Mouse (Mus musculus): ENCODE measurements around the gene Lrp11. TPM values are rescaled to one million over a fixed set of nuclear protein-coding genes. Genes with fewer than 3 reads are reported as not detected.
A peak's percentile ranks its signal among the peaks of the same experiment; 100 is the strongest.

The Lrp11 gene
- total and polyA plus RNA-seq, 2 experiments from 2014 or later: 0.79 to 3.2 TPM

DNA sequence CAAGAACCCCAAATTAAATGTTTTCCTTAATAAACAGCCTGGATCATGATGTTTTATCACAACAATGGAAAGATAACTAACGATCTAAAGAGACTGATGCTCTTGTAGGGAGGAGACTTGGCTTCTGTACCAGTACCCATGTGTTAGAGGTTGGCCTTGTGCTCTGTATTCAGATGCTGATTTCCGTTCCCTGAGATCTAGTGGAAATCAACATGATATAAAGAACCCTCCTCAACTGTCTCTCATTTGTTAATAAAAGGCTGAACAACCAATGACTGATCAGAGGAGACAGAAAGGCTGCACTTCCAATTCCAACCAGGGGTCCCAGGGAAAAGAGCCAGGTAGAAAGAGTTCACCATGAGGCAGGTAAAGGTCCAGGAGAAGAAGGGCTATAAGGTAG is 56.3 kb downstream of the Lrp11 start:
- no peak overlapping the region for H3K27ac ChIP-seq (ENCODE audit: low read depth)
- no peaks in the 10 kb centered on the region for H3K9me3 ChIP-seq (replicated peaks; ENCODE audit: control insufficient read depth, low read length)
- ATAC-seq (ENCODE audit: insufficient read depth, low read depth) (no peak), DNase-seq (ENCODE audit: low spot score) (no peak)
- WGBS: 80% methylated on average over 2 of the region's 2 CpGs
- TF ChIP-seq CTCF (IDR thresholded peaks at IDR 0.05; ENCODE audit: low read depth) (no peak), EP300 (IDR thresholded peaks at IDR 0.05; ENCODE audit: low read depth) (no peak)
- H3K4me3 ChIP-seq (ENCODE audit: low read depth, low read length): no peak overlapping the region
- H3K4me2 ChIP-seq (ENCODE audit: low read depth, low read length): no peak overlapping the region
- H3K4me1 ChIP-seq (ENCODE audit: control insufficient read depth, insufficient read depth): no peaks in the 10 kb centered on the region
- no peak overlapping the region for H3K9ac ChIP-seq (replicated peaks; ENCODE audit: low read depth, low read length)
- H3K36me3 ChIP-seq (replicated peaks; ENCODE audit: control insufficient read depth, insufficient read depth, low read length): peaks cover 62% of the 10 kb centered on the region
- H3K27me3 ChIP-seq (ENCODE audit: control insufficient read depth, insufficient read depth, low read length): no peaks in the 10 kb centered on the region

DNA sequence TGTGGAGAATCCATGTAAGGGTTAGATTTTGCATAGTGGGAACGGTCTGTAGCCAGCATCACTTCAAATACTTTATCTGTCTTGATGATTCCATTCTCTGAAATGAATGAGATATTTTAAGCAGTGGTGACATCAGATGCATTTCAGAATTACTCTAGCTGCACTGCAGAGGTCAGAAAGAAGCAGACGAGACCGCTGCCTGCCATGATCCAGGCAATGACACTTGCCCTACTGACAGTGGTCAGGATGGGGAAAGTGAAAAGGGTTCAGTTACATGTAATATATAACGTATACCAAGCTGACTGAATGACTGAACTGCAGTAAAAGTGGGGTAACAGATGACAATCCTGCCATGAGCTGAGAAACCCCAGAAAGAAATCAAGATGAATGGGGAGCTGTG is 59.5 kb downstream of the Lrp11 start:
- WGBS: 45% methylated on average over 4 of the region's 4 CpGs
- H3K36me3 ChIP-seq (replicated peaks; ENCODE audit: control insufficient read depth, insufficient read depth, low read length): peaks cover 36% of the 10 kb centered on the region
- H3K27ac ChIP-seq (ENCODE audit: low read depth): 0 out of 2 replicates have a peak overlapping the region, but pooled peaks have one; percentile 14
- H3K27me3 ChIP-seq (ENCODE audit: control insufficient read depth, insufficient read depth, low read length): no peaks in the 10 kb centered on the region
- peak; percentile 53; the same call in 1 of the 2 replicates for ATAC-seq (ENCODE audit: insufficient read depth, low read depth)
- DNase-seq (ENCODE audit: low spot score): no peak
- TF ChIP-seq EP300 (IDR thresholded peaks at IDR 0.05; ENCODE audit: low read depth) (no peak), CTCF (IDR thresholded peaks at IDR 0.05; ENCODE audit: low read depth) (no peak)
- H3K9me3 ChIP-seq (replicated peaks; ENCODE audit: control insufficient read depth, low read length): no peaks in the 10 kb centered on the region
- H3K4me2 ChIP-seq (ENCODE audit: low read depth, low read length): no peak overlapping the region
- no peak overlapping the region for H3K4me3 ChIP-seq (ENCODE audit: low read depth, low read length)
- no peak overlapping the region for H3K9ac ChIP-seq (replicated peaks; ENCODE audit: low read depth, low read length)
- H3K4me1 ChIP-seq (ENCODE audit: control insufficient read depth, insufficient read depth): no peaks in the 10 kb centered on the region

DNA sequence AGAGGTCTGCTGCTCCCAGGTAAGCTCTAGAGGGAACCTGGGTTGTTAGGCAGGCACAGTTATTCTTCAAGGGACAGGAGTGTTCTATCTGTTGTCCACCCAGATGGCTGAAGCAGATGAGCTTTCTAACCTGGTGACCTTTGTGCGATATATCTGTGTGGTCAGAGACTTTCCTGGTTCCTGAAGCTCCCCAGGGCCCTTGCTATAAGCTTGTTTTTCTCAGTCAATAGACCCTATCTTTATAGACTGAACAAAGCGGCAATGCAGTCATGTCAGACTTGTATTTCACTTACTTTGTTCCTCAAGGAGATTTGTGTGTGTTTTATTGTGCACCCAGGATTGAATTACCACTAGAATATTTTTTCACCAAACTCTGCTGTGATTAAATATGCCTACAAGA is 61.5 kb downstream of the Lrp11 start:
- no peak for DNase-seq (ENCODE audit: low spot score)
- H3K9me3 ChIP-seq (replicated peaks; ENCODE audit: control insufficient read depth, low read length): no peaks in the 10 kb centered on the region
- ATAC-seq (ENCODE audit: insufficient read depth, low read depth): no peak
- no peaks in the 10 kb centered on the region for H3K4me1 ChIP-seq (ENCODE audit: control insufficient read depth, insufficient read depth)
- TF ChIP-seq CTCF (IDR thresholded peaks at IDR 0.05; ENCODE audit: low read depth) (no peak), EP300 (IDR thresholded peaks at IDR 0.05; ENCODE audit: low read depth) (no peak)
- no peak overlapping the region for H3K4me2 ChIP-seq (ENCODE audit: low read depth, low read length)
- 98% methylated on average over 2 of the region's 2 CpGs for WGBS
- no peak overlapping the region for H3K27ac ChIP-seq (ENCODE audit: low read depth)
- H3K36me3 ChIP-seq (replicated peaks; ENCODE audit: control insufficient read depth, insufficient read depth, low read length): peaks cover 24% of the 10 kb centered on the region
- no peak overlapping the region for H3K4me3 ChIP-seq (ENCODE audit: low read depth, low read length)
- no peaks in the 10 kb centered on the region for H3K27me3 ChIP-seq (ENCODE audit: control insufficient read depth, insufficient read depth, low read length)
- H3K9ac ChIP-seq (replicated peaks; ENCODE audit: low read depth, low read length): no peak overlapping the region

DNA sequence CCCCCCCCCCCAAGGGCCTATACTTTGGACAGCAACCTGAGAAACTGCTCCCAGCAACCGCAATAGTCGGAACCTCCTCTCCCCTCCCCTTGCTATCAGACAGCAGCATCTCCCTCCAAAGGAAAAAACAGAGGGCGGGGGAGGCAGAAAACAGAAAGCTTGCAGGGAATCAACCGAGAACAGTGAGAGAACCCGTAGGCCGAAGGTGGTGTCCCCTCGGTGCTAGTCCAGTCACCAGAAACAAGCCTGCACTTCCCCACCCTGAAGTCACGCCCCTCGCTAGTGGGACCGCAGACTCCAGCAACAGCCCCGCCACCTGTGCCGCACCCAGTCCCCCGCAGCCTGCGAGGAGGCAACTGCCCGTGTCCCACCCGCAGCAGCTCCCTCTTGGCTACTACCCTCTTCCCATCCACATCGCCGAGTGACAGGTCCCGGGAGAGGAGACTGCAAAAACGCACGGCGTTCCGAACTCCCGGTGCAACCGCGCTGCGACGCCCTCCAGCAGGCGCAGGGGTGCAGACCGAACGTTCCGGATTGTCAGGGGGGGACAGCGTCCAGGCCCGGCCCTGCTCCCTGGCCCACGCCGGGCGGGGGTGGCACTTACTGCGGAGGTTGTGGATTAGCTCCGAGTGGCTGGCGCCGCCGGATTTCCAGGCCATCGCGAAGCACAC is 73.0 kb downstream of the Lrp11 start:
- no peaks in the 10 kb centered on the region for H3K36me3 ChIP-seq (replicated peaks; ENCODE audit: control insufficient read depth, insufficient read depth, low read length)
- peak overlapping the region; percentile 78 for H3K4me3 ChIP-seq (ENCODE audit: low read depth, low read length)
- TF ChIP-seq EP300 (IDR thresholded peaks at IDR 0.05; ENCODE audit: low read depth) (no peak), CTCF (IDR thresholded peaks at IDR 0.05; ENCODE audit: low read depth) (no peak)
- DNase-seq (ENCODE audit: low spot score): peak; percentile 54
- H3K9ac ChIP-seq (replicated peaks; ENCODE audit: low read depth, low read length): peak overlapping the region; percentile 76
- peak overlapping the region; percentile 77 for H3K4me2 ChIP-seq (ENCODE audit: low read depth, low read length)
- H3K27me3 ChIP-seq (ENCODE audit: control insufficient read depth, insufficient read depth, low read length): no peaks in the 10 kb centered on the region
- H3K27ac ChIP-seq (ENCODE audit: low read depth): peak overlapping the region; percentile 92
- WGBS: 0% methylated on average over 42 of the region's 44 CpGs
- no peaks in the 10 kb centered on the region for H3K9me3 ChIP-seq (replicated peaks; ENCODE audit: control insufficient read depth, low read length)
- H3K4me1 ChIP-seq (ENCODE audit: control insufficient read depth, insufficient read depth): peaks cover 3% of the 10 kb centered on the region; the same call in 1 of the 2 replicates
- ATAC-seq (ENCODE audit: insufficient read depth, low read depth): peak; percentile 81

DNA sequence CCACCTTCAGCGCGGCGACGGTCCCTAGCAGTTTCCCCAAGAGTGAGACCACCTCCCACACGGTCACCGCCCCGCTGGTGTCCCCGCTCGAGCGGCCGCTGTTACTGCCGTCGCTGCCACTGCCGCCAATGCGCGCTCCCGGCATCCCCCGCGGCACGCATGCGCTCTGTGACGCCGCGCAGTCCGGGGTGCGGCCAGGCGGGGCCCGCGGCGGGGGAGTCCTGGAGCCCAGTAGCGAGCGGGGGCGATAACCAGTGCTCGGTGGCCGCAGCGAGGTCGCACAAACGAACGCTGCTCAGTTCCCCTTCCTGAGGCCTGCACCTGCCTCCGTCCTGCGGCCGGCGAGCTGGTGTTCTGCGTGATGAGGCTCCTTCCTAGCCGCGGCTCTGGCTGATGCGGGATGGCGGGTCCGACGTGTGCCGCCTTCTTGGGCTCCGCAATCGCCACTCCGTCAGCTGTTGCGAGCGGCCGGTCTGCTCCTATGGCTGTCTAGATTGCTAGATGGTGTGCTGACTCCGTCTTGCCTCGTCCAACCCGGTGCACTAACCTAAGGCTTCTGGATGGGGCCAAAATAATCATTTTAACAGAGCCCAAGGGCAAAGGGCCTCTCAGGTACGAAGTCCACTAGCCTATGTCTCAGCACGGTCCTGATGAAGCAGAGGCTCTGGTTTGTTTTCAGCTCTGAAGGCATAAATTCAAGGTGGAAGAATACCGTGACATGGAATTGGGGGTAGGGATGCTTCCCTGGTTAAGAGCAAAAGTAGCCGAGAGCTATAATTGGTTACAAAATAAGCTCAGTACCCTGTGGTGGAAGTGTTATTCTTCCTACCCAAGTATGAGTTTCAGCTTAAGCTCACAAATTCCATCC is 73.8 kb downstream of the Lrp11 start:
- peak; percentile 94 for ATAC-seq (ENCODE audit: insufficient read depth, low read depth)
- TF ChIP-seq EP300 (IDR thresholded peaks at IDR 0.05; ENCODE audit: low read depth): no peak
- no peak for TF ChIP-seq CTCF (IDR thresholded peaks at IDR 0.05; ENCODE audit: low read depth)
- under 1% methylated on average over 64 of the region's 64 CpGs for WGBS
- Histone ChIP-seq H3K9ac (replicated peaks; ENCODE audit: low read depth, low read length) (peak overlapping the region; percentile 76), H3K4me1 (ENCODE audit: control insufficient read depth, insufficient read depth) (peaks cover 8% of the 10 kb centered on the region), H3K27me3 (ENCODE audit: control insufficient read depth, insufficient read depth, low read length) (no peaks in the 10 kb centered on the region), H3K9me3 (replicated peaks; ENCODE audit: control insufficient read depth, low read length) (no peaks in the 10 kb centered on the region), H3K27ac (ENCODE audit: low read depth) (peak overlapping the region; percentile 92), H3K36me3 (replicated peaks; ENCODE audit: control insufficient read depth, insufficient read depth, low read length) (no peaks in the 10 kb centered on the region), H3K4me3 (ENCODE audit: low read depth, low read length) (peak overlapping the region; percentile 78), H3K4me2 (ENCODE audit: low read depth, low read length) (peak overlapping the region; percentile 77)
- DNase-seq (ENCODE audit: low spot score): peak; percentile 83

Data from heart, postnatal 0 days (tissue).